Mouse (Mus musculus) brain, embryonic 14.5 days (tissue): ENCODE results near the gene Rpl24.
"Not testable (repeated sequence)": the region's sequence is repeated elsewhere in the genome, so short reads cannot be mapped to it uniquely, and the experiment has no call there.

Experiments
- CTCF ChIP-seq: fragments of 200-500 bp; IDR thresholded peaks from 2 replicates; pipeline ENCODE4 v1.5.1; 2012; ENCODE audit warnings: inconsistent platforms, mild to moderate bottlenecking, moderate library complexity, borderline replicate concordance; ENCODE audit not compliant: insufficient read depth, insufficient read length; ENCODE audit errors: extremely low read depth
- POLR2A ChIP-seq: fragments of 200-500 bp; IDR thresholded peaks from 2 replicates; pipeline ENCODE4 v1.6.1; 2012; ENCODE audit warnings: mild to moderate bottlenecking, inconsistent platforms, borderline replicate concordance; ENCODE audit not compliant: poor library complexity, insufficient read depth, insufficient read length, severe bottlenecking; ENCODE audit errors: extremely low read depth

GRCm38 (mm10) chr16:55954196-55954595, 11.9 kb upstream of the Rpl24 start:
- TF ChIP-seq POLR2A, CTCF: not testable (repeated sequence)
